Mouse (Mus musculus) lung, postnatal 10 days (tissue): Measurements from ENCODE around the gene Cd300ld5.
"Not testable (repeated sequence)": the region's sequence is repeated elsewhere in the genome, so short reads cannot be mapped to it uniquely, and the experiment has no call there.

Experiments used
- DNase-seq: peaks from one replicate; pipeline ENCODE4 v3.0.0; 2021

The Cd300ld5 gene

DNA sequence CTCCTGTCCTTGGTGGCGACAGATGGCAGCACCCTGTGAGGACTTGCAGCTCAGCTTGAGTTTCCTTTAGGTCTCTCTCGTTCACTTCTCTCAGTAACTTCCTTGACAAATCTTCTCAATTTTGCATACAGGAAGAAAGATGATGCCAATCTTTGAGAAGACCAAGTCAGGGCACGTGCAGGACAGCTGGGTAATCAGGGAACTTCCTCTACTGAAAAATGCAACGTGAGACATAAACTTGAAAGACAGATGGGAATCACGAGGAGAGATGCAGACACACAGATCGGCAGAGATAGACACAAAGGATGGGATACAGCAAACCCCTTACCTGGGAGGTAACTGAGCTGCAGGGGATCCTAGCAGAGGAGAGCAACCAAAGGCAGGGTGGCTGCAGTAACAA, 10.7 kb downstream of the Cd300ld5 start, which contains the start of gene Cd300ld4:
Cd300ld4 (minus strand) TSS at position 101 of the 400 bp plus-strand sequence.
- not testable (repeated sequence) for DNase-seq

DNA sequence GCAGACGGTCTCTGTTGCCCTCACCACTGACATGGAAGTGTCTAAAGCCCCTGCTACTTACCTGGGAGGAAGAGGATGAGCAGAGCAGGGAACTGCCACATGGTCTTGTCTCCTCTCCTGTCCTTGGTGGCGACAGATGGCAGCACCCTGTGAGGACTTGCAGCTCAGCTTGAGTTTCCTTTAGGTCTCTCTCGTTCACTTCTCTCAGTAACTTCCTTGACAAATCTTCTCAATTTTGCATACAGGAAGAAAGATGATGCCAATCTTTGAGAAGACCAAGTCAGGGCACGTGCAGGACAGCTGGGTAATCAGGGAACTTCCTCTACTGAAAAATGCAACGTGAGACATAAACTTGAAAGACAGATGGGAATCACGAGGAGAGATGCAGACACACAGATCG, 21.5 kb downstream of the Cd300ld5 start, which contains the start of gene Cd300ld2:
Cd300ld2 (minus strand) TSS at position 101 of the 400 bp plus-strand sequence.
- DNase-seq = not testable (repeated sequence)

DNA sequence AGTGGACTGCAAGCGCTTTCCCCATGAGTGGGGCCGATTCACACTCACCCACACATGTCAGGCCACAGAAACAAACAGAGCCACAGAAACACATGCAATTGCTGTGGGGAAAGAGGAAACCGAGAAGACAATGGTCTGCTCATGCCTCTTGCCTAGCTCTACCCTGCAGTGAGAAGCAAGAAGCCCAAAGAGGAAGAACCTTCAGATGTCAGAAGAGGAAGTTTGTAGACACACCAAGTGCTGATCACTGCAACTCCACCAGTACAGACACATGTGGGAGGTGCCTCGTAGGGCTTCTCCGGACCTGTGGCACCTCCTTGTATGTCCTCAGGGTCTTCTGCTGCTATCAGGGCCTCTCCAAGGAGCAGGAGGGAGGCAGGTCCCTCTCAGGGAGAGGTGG, 33.5 kb downstream of the Cd300ld5 start:
- no peak for DNase-seq

DNA sequence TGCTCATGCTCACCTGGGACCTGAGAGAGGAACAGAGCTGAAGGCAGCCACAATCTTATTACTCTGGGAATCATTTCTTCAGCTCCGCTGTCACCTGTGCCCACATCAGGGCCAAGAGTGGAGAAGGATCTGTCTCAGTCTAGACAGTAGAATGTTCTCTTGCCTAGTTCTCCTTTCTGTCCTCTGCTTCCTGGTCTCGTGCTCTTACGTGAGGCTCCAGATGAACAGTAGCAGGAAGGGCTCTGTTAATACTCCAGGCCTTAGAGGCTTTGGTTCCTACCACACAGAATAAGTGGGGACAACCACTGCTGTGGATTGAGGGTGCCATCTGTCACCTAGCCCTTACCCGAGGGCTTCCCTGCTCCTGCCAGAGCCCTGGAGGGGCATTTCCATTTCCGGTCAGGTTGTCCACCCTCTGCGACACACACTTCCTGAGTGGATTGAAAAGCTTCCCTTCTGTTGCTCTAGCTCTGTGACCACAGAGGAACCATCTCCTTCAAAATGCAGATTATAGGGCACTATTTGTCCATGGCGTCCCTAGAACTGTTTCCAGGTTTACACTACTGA, 36.0 kb downstream of the Cd300ld5 start, which contains the start of gene Cd300c2:
Cd300c2 (minus strand) TSS at position 407 of the 567 bp plus-strand sequence.
- no peak for DNase-seq

DNA sequence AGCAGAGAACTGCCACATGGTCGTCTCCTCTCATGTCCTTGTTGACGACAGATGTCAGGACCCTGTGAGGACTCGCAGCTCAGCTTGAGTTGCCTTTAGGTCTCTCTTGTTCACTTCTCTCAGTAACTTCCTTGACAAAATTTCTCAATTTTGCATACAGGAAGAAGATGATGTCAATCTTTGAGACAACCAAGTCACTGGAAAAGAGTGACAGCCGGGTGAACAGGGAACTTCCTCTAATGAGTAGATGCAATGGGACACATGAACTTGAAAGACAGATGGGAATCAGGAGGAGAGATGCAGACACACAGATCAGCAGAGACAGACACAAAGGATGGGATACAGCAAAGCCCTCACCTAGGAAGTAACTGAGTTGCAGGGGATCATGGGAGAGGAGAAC, 47.8 kb downstream of the Cd300ld5 start, which contains the start of gene Cd300ld:
Cd300ld (minus strand) TSS at position 130 of the 400 bp plus-strand sequence.
- DNase-seq = no peak

DNA sequence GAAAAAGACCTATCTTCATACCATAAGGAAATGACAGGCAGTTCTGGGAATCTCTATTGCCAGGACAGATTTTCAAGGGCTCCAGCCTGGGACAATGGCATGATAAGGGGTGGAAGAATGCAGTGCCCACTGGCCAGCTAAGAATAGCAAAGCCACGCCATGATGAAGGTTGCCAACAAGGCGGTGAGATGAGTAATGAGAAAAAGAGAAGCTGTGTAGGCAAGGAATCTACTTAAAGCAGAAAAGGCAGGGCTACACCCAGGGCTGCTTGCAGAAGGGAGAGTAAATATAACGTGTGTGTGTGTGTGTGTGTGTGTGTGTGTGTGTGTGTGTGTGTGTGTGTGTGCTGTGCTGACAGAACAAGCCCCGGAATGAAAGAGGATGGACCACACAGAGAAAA, 55.7 kb downstream of the Cd300ld5 start:
- DNase-seq = no peak
